Mouse (Mus musculus): ENCODE data around the gene Ppy.

GRCm38 (mm10) chr11:102146005-102146404, 44.9 kb upstream of the Ppy start:
- TF ChIP-seq POLR2A (IDR thresholded peaks at IDR 0.05; ENCODE audit: borderline replicate concordance, insufficient read depth, low read length) (no peak), CTCF (IDR thresholded peaks at IDR 0.05; ENCODE audit: borderline replicate concordance, insufficient read depth, low read depth, low read length) (no peak)
